Mouse (Mus musculus) cerebellum, adult 11-12 months (tissue): ENCODE data around the gene Ntrk2.

Source experiments
- DNase-seq: peaks from one replicate; pipeline ENCODE4 v3.0.0; 2022

Gene Ntrk2

DNA sequence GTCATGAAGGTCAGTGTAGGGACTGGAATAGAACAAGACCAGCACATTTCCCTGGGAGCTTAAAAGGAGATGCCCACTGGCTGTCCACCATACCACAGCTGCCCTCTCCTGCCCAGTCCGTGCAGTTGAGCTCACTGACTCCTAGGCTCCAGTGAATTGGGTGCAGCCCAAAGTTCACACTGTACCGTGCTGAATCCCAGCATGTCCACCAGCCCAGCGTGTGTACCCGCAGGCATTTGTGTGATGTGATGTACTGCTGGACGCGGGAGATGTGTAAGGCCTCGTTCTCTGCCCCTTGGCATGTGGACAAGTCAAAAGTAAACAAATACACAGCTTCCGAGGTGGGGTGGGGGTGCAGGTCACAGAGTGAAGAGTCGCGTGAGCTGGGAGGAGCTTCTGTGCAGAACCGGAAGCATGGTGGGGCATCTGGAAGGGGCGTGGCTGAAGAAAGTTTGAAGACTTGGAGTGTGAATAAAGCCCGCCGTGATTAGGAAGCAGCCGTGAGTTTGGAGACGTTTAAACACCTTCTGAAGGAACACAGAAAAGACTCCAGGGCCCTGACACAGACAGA, 121.4 kb downstream of the Ntrk2 start:
- no peak for DNase-seq

GRCm38 (mm10) chr13:58928668-58929436, 122.5 kb downstream of the Ntrk2 start:
- no peak for DNase-seq

DNA sequence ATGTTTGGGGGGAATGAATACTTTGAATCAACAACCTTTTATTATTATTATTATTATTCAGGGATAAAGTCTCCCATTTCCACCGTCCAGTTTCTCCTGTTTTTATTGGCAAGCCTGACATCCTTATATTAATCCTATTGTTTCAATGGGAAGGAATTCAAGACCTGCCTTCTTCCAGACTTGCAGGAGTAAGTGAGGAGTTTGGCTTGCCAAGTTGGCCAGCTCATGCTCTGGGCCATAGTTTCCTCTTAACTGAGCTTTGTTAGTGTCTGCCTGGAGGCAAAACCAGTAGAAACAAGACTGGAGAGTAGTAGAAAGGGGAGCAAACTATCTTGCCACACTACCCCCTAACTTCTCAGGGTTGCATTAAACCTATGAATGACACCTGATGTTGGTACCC, 123.8 kb downstream of the Ntrk2 start:
- no peak for DNase-seq

DNA sequence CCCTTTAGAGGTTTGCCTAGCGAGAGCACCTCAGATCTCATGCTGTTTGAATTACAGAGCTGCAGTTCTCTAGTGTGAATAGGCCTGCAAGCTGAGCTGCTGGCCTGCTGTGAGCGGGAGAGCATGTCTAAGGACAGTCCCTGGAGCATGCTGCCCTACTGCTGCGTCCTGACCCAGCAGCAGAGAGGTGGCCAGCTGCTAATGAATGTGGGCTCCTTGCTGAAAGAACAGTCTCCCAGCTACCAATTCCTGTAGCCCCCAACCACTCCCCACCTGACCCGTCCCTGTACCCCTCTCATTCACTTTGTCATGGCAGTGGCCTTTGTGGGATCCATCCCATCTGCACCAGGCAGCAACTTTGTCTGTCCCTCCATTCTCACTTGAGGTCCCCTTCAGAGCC, 126.8 kb downstream of the Ntrk2 start:
- no peak for DNase-seq

DNA sequence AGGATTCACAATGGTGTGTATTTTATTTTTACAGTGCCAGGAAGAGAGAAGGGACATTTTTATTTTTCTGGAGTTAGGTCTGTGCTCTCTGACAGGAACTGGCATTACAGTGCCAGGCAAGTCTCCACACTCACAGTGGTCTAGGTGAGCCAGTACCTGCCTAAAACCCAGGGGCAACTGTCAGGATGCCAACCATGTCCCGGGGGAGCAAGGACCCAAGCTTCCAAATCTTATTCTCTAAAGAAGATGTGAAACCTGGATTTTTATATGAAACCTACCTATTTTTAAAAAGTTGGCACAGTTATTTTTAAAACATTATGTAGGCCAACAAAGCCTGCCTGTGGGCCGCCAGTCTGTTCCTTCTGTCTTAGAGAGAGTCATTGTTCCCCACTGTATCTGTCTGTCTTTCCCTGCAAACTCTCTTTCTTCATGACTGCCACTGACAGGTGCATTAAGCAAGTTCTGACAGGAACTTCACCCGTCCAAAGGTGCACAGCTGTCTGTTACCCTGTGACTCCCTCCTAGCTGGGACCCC, 128.3 kb downstream of the Ntrk2 start:
- peak; percentile 59 for DNase-seq

GRCm38 (mm10) chr13:58935956-58936495, 129.7 kb downstream of the Ntrk2 start:
- no peak for DNase-seq

DNA sequence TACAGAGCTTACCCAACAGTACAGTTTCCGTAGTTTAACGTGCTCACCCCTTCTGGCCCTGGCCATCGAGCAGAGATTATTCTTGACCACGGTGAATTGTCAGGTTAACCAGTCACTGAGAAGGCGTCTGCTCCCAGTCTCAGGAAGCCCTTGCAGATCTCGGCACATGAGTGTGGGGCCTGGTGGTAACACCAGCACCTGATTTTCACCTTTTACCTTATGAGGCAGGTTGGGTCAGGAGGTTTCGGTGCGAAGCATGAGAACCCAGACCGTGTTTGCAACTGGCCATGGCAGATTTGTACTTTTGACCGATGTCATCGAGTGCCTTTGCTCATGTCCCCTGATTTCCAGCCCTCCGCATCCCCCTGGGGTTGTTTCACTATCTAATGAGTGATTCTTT, 131.5 kb downstream of the Ntrk2 start:
- peak; percentile 52 for DNase-seq

GRCm38 (mm10) chr13:58938464-58938863, 132.1 kb downstream of the Ntrk2 start:
- peak; percentile 95 for DNase-seq

GRCm38 (mm10) chr13:58940208-58940607, 133.8 kb downstream of the Ntrk2 start:
- DNase-seq, result peak; percentile 52

GRCm38 (mm10) chr13:58940798-58941197, 134.4 kb downstream of the Ntrk2 start:
- no peak for DNase-seq

DNA sequence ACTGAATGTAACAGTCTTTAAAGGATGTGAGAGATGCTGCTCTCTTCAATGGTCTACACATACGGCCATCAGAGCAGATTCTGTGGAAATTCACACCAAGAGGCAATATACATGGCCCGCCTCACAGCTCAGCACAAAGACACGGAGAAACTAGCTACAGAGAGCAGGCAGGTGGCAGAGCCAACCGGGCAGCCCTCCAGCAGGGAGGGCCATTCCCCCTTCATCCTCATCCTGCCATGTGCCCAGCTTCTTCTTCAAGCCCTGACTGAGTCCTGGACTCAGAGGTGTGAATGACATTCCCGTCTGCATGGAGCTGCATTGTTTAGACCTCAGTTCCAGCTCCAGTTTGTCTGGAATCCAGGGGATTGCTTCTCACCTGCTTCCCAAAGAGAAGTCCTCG, 139.4 kb downstream of the Ntrk2 start:
- DNase-seq, result peak; percentile 79

DNA sequence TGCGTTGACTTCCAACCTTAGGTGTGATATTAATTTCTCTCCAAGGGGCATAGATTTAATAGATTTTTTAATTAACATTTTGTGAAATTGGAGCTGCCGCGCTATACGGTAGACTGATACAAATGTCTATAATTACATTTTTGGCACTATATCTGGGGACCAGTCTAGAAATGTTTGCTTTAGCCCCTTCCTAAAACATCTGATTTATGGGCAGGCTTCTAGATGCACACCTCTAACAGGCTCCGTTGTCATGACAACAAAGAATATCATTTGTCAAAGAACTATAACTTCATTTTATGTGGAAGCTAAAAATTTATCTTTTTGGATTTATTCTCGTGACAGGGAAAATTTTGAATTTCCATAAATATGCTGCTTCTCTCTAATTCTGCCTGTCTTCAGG, 140.2 kb downstream of the Ntrk2 start:
- no peak for DNase-seq

DNA sequence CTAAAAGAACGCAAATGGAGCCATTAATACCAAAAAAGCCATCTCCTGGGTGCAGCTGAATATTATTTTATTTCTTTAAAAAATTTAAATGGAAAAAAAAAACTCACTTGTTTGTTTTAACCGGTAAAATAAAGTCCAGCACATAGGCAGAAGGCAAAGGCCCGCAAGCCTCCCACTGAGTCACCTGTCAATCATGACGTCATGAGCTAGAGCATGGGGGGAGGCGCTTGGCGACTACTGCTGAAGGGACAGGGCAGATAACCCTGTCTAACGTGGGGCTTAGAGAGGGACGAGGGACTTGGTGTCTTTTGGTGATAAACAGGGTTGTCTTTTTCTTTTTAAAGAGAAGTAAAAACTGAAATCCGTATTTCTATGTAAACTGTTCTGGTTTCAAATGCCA, 140.7 kb downstream of the Ntrk2 start:
- no peak for DNase-seq

GRCm38 (mm10) chr13:58954331-58954730, 148.0 kb downstream of the Ntrk2 start:
- no peak for DNase-seq

DNA sequence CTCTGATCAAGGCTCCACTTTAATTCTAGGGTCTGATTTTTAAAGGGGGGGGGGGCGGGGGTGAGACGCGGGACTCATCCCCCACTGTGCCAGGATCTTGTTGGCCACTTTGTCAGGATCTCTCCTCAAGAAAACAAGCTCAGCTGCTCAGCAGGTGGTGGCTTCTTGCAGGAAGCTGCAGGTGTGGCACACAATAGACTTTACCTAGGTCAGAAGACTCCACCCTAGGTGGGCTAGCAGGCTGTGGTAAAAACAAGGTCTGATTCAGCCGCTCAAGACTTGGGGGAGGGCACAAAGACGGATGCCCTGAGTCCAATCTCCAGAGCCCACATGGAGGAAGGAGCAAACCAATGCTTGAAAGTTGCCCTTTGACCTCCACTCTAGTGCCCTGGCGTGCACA, 148.4 kb downstream of the Ntrk2 start:
- DNase-seq, result no peak

DNA sequence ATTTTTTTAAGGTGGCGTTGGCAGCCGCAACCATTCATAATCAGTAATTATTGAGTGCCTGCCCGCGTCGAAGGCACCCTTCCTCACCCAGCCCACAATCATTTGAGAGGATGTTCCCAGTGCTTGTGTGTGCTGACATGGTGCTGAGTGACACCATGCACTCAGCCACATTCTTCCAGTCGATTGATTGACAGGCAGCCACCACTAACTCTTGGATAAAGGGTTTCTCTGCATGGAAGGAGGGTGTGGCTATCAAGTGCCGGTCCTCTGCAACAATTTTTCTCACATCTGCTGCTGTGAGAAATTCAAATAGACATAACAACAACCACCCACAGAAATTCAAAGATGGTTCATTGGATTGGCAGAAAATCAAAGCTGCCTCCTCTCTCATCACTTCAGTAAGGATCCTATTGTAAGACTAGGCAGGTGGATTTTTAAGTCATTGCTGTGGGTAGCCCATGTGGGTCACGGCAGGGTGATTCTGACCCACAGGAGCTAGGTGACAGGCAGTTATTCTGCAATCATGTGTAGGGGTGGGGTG, 148.9 kb downstream of the Ntrk2 start:
- DNase-seq, result no peak

- DNase-seq, result no peak
Measured at GRCm38 (mm10) chr13:58958171-58958904, 152.0 kb downstream of the Ntrk2 start.

GRCm38 (mm10) chr13:58960321-58960720, 154.0 kb downstream of the Ntrk2 start:
- no peak for DNase-seq

GRCm38 (mm10) chr13:58964701-58965359, 158.5 kb downstream of the Ntrk2 start:
- DNase-seq, result no peak

DNA sequence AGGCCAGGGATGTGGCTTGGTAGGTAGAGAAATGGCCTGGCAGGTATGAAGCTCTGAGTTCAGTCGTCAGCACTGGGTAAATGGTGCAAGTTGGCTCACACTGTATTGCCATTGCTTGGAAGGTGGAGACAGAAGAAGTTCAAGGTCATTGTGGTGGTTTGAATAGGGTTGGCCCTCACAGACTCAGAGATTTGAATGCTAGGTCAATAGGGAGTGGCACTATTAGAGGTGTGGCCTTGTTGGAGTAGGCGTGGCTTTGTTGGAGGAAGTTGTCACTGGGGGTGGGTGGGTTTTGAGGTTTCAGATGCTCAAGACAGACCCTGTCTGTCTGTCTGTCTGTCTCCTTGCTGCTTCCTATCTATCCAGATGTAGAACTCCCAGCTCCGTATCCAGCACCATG, 159.5 kb downstream of the Ntrk2 start:
- DNase-seq, result no peak

GRCm38 (mm10) chr13:58966466-58966865, 160.1 kb downstream of the Ntrk2 start:
- DNase-seq, result no peak

DNA sequence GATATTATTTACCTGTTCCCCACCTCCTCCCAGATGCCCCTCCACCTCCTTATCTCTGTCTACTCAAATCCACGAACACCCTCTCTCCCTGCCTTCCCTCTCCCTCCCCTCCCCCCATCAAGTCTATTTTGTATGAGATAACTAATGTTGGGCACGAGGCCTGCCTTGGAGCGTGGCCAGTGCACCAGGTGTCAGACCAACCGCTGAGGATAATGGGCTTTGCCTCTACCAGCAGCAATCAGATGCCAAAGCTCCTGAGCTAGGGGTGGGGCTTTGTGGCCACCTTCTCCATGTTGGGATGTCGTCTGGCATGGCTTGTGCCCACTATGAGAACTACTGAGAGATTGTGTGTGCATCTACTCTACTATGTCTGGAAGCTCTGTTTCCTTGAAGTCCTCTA, 161.8 kb downstream of the Ntrk2 start:
- DNase-seq, result peak; percentile 89

GRCm38 (mm10) chr13:58971449-58971903, 165.1 kb downstream of the Ntrk2 start:
- DNase-seq, result no peak
